Mouse (Mus musculus): ENCODE data around the gene Runx1. TPM values are rescaled to one million over a fixed set of nuclear protein-coding genes. Genes with fewer than 3 reads are reported as not detected.
A peak's percentile ranks its signal among the peaks of the same experiment; 100 is the strongest.

Gene Runx1
- polyA plus RNA-seq, 1 experiment, result not detected

GRCm38 (mm10) chr16:92653816-92654215 lies 172.1 kb downstream of the Runx1 start:
- peaks cover 8% of the 10 kb centered on the region for H3K4me1 ChIP-seq (ENCODE audit: control insufficient read depth, insufficient read depth, low read length)
- H3K27ac ChIP-seq (ENCODE audit: insufficient read depth, low read depth, low read length), result 0 out of 2 replicates have a peak overlapping the region, but pooled peaks have one; percentile 14
- WGBS, result 35% methylated on average over 5 of the region's 5 CpGs
- no peak overlapping the region for H3K4me3 ChIP-seq (ENCODE audit: insufficient read depth, low read depth, low read length)
- no peak for TF ChIP-seq POLR2A (IDR thresholded peaks at IDR 0.05; ENCODE audit: insufficient read depth, low read depth, low read length)
- TF ChIP-seq CTCF (IDR thresholded peaks at IDR 0.05; ENCODE audit: insufficient read depth, low read depth, low read length), result no peak

DNA sequence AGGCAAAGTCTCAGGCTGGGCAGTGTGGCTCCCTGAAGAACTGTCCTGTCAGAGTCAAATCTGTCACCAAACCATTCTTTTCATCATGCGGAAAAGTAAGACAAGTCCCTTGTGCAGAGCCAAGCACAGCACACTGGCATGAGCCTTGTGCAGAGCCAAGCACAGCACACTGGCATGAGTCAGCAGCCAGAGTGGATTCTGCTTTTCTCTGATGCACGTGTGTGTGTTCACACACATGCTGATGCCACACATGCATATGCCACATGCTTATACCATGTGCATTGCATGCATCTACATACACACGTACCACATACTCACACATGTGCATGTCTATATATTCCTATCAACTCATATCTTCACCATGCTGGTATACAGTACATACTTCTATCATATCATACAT lies 174.7 kb downstream of the Runx1 start:
- 81% methylated on average over 3 of the region's 3 CpGs for WGBS
- no peak overlapping the region for H3K4me3 ChIP-seq (ENCODE audit: insufficient read depth, low read depth, low read length)
- H3K27ac ChIP-seq (ENCODE audit: insufficient read depth, low read depth, low read length), result no peak overlapping the region
- no peak for TF ChIP-seq POLR2A (IDR thresholded peaks at IDR 0.05; ENCODE audit: insufficient read depth, low read depth, low read length)
- no peak for TF ChIP-seq CTCF (IDR thresholded peaks at IDR 0.05; ENCODE audit: insufficient read depth, low read depth, low read length)
- H3K4me1 ChIP-seq (ENCODE audit: control insufficient read depth, insufficient read depth, low read length), result peaks cover 8% of the 10 kb centered on the region

GRCm38 (mm10) chr16:92646153-92646552 lies 179.8 kb downstream of the Runx1 start:
- no peak for TF ChIP-seq CTCF (IDR thresholded peaks at IDR 0.05; ENCODE audit: insufficient read depth, low read depth, low read length)
- TF ChIP-seq POLR2A (IDR thresholded peaks at IDR 0.05; ENCODE audit: insufficient read depth, low read depth, low read length), result no peak
- 85% methylated on average over 13 of the region's 13 CpGs for WGBS

GRCm38 (mm10) chr16:92645423-92646115 lies 180.4 kb downstream of the Runx1 start:
- WGBS, result 77% methylated on average over 22 of the region's 22 CpGs
- TF ChIP-seq POLR2A (IDR thresholded peaks at IDR 0.05; ENCODE audit: insufficient read depth, low read depth, low read length) (no peak), CTCF (IDR thresholded peaks at IDR 0.05; ENCODE audit: insufficient read depth, low read depth, low read length) (no peak)
- Histone ChIP-seq H3K4me1 (ENCODE audit: control insufficient read depth, insufficient read depth, low read length) (no peaks in the 10 kb centered on the region), H3K4me3 (ENCODE audit: insufficient read depth, low read depth, low read length) (no peak overlapping the region), H3K27ac (ENCODE audit: insufficient read depth, low read depth, low read length) (no peak overlapping the region)

More at GRCm38 (mm10) chr16:92646153-92646552, 179.8 kb downstream of the Runx1 start:
- Histone ChIP-seq H3K4me3 (ENCODE audit: insufficient read depth, low read depth, low read length) (no peak overlapping the region), H3K27ac (ENCODE audit: insufficient read depth, low read depth, low read length) (no peak overlapping the region), H3K4me1 (ENCODE audit: control insufficient read depth, insufficient read depth, low read length) (no peaks in the 10 kb centered on the region)

DNA sequence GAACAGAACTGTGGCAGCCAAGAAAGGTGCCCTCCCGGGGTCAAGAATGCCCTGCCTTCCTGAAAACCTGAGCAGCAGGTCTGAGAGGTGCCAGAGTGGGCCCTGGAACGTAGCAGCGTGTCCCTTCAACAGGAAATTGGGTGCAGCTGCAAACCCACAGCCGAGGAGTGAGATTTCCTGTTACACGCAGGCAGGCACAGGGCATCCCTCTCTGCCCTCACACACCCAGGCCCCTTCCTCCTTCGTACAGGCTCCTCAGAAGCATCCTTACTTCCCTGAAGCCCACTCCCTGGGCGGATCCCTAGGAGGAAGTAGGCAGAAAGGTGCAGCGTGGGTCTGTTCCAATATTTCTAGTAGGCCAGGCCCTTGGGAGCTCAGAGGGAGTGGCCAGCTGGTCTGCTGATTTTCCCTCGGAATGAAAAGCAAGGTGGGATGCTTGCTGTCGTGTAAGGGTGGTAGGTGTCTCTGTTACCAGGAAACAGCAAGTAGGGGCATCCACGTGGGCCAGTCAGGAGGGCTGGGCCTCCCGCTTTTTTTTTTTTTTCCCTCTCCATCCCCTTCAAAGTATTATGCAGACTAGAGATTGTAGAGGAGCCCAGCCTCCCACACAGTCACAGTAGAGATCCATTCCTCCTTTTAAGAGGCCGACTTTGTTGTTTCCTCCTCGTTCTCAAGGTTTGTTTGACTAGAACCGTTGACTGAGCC lies 181.1 kb downstream of the Runx1 start:
- Histone ChIP-seq H3K4me3 (ENCODE audit: insufficient read depth, low read depth, low read length) (no peak overlapping the region), H3K4me1 (ENCODE audit: control insufficient read depth, insufficient read depth, low read length) (no peaks in the 10 kb centered on the region), H3K27ac (ENCODE audit: insufficient read depth, low read depth, low read length) (no peak overlapping the region)
- no peak for TF ChIP-seq CTCF (IDR thresholded peaks at IDR 0.05; ENCODE audit: insufficient read depth, low read depth, low read length)
- 80% methylated on average over 15 of the region's 15 CpGs for WGBS

- Histone ChIP-seq H3K27ac (ENCODE audit: insufficient read depth, low read depth, low read length) (no peak overlapping the region), H3K4me1 (ENCODE audit: control insufficient read depth, insufficient read depth, low read length) (no peaks in the 10 kb centered on the region), H3K4me3 (ENCODE audit: insufficient read depth, low read depth, low read length) (no peak overlapping the region)
- TF ChIP-seq POLR2A (IDR thresholded peaks at IDR 0.05; ENCODE audit: insufficient read depth, low read depth, low read length) (no peak), CTCF (IDR thresholded peaks at IDR 0.05; ENCODE audit: insufficient read depth, low read depth, low read length) (no peak)
- 85% methylated on average over 10 of the region's 10 CpGs for WGBS
Measured at GRCm38 (mm10) chr16:92644315-92644714, 181.6 kb downstream of the Runx1 start.

DNA sequence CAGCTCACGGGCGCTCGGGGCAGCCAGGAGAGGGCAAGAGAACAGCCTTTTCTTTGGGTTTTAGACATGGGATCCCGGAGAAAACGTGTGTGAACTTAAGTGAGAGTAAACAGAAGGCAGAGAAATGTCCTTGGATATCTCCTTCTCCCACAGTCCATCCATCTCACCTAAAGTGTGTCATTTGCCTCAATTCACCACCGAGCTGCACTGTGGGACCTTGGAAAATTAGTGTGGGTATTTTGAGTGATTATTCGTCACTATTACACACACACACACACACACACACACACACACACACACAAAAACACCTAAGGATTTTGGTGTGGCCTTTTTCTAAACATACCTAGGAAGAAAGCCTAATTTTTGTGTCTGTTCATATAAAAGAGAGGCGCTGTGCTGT lies 183.7 kb downstream of the Runx1 start:
- no peak for TF ChIP-seq CTCF (IDR thresholded peaks at IDR 0.05; ENCODE audit: insufficient read depth, low read depth, low read length)
- TF ChIP-seq POLR2A (IDR thresholded peaks at IDR 0.05; ENCODE audit: insufficient read depth, low read depth, low read length), result no peak
- 88% methylated on average over 8 of the region's 8 CpGs for WGBS
- H3K27ac ChIP-seq (ENCODE audit: insufficient read depth, low read depth, low read length), result no peak overlapping the region
- no peak overlapping the region for H3K4me3 ChIP-seq (ENCODE audit: insufficient read depth, low read depth, low read length)
- no peaks in the 10 kb centered on the region for H3K4me1 ChIP-seq (ENCODE audit: control insufficient read depth, insufficient read depth, low read length)

DNA sequence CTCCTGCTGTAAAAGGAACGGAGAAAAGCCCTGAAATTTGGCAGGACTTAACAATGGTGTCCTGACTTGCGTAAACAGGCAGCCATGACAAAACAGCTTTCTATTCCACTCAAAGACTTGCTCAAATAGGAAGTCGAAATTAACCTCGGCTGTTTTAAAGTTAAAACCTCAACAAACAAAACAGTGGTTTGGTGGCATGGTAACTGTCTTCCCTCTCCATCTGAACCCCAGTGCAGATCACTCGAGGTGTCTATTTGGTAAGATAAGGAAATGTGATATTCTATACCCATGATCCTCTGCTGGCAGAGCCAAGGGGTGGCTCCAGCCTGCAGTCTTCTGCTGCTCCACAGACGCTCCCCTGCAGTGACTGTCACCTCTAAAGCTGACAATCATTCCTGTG lies 184.9 kb downstream of the Runx1 start:
- no peak overlapping the region for H3K4me3 ChIP-seq (ENCODE audit: insufficient read depth, low read depth, low read length)
- no peaks in the 10 kb centered on the region for H3K4me1 ChIP-seq (ENCODE audit: control insufficient read depth, insufficient read depth, low read length)
- no peak overlapping the region for H3K27ac ChIP-seq (ENCODE audit: insufficient read depth, low read depth, low read length)
- 71% methylated on average over 6 of the region's 6 CpGs for WGBS
- TF ChIP-seq POLR2A (IDR thresholded peaks at IDR 0.05; ENCODE audit: insufficient read depth, low read depth, low read length) (no peak), CTCF (IDR thresholded peaks at IDR 0.05; ENCODE audit: insufficient read depth, low read depth, low read length) (no peak)

GRCm38 (mm10) chr16:92639093-92639492 lies 186.9 kb downstream of the Runx1 start:
- no peak overlapping the region for H3K4me3 ChIP-seq (ENCODE audit: insufficient read depth, low read depth, low read length)
- H3K4me1 ChIP-seq (ENCODE audit: control insufficient read depth, insufficient read depth, low read length), result no peaks in the 10 kb centered on the region
- 87% methylated on average over 8 of the region's 8 CpGs for WGBS
- H3K27ac ChIP-seq (ENCODE audit: insufficient read depth, low read depth, low read length), result no peak overlapping the region
- TF ChIP-seq CTCF (IDR thresholded peaks at IDR 0.05; ENCODE audit: insufficient read depth, low read depth, low read length), result no peak

Measured in olfactory bulb, adult 2 months (tissue).